Comparison of ENCODE assay signal across 28 mouse cellular contexts in genomic region chr8:94444480-94444879, GRCm38 (mm10). TPM values are rescaled to one million over a fixed set of nuclear protein-coding genes. Genes with fewer than 3 reads are reported as not detected.
"Had no signal": no experiment of that assay in that cellular context is flagged by ENCODE, and none has a peak within 500 bp of the region (broad histone marks: within the 10 kb centered on the region; RNA-seq: fewer than 3 reads in every experiment).

No protein-coding gene starts in this region.

- DNase-seq: gastrocnemius, adult 2 months; gastrocnemius, postnatal 10 days; gastrocnemius, postnatal 25 days; heart, adult 2 months; heart, postnatal 14 days; heart, postnatal 4 days; kidney, adult 11 months; kidney, adult 2 months; kidney, adult 9 months; kidney, postnatal 14 days; kidney, postnatal 36 days; layer of hippocampus, adult 9-11 months; layer of hippocampus, postnatal 36 days; left cerebral cortex, postnatal 4 days had no signal

- H3K4me2 ChIP-seq: heart, embryonic 11.5 days; heart, embryonic 13.5 days; heart, embryonic 15.5 days; hindbrain, embryonic 13.5 days; hindbrain, embryonic 15.5 days; kidney, embryonic 15.5 days; limb, embryonic 13.5 days; limb, embryonic 15.5 days; liver, embryonic 12.5 days had no signal

- H3K9me3 ChIP-seq: heart, embryonic 13.5 days; heart, embryonic 15.5 days; hindbrain, embryonic 10.5 days; hindbrain, embryonic 13.5 days; hindbrain, embryonic 15.5 days; kidney, embryonic 15.5 days; limb, embryonic 13.5 days; limb, embryonic 15.5 days; liver, embryonic 12.5 days had no signal

- H3K9ac ChIP-seq: heart, embryonic 13.5 days; heart, embryonic 15.5 days; hindbrain, embryonic 13.5 days; hindbrain, embryonic 15.5 days; kidney, embryonic 15.5 days; limb, embryonic 13.5 days; limb, embryonic 15.5 days; liver, embryonic 12.5 days; liver, embryonic 14.5 days had no signal

- H3K27me3 ChIP-seq: heart, embryonic 15.5 days; hindbrain, embryonic 13.5 days; hindbrain, embryonic 15.5 days; kidney, embryonic 15.5 days; limb, embryonic 13.5 days; limb, embryonic 15.5 days had no signal

- H3K4me3 ChIP-seq: gastrocnemius, adult 2 months; heart, adult 2 months; heart, embryonic 13.5 days; heart, embryonic 15.5 days; hindbrain, embryonic 10.5 days; hindbrain, embryonic 13.5 days; hindbrain, embryonic 15.5 days; kidney, embryonic 15.5 days; limb, embryonic 13.5 days; limb, embryonic 15.5 days; liver, embryonic 12.5 days had no signal

- H3K27ac ChIP-seq: gastrocnemius, adult 2 months; heart, adult 2 months; heart, embryonic 13.5 days; heart, embryonic 15.5 days; hindbrain, embryonic 10.5 days; hindbrain, embryonic 13.5 days; hindbrain, embryonic 15.5 days; hindbrain, postnatal 0 days; kidney, embryonic 15.5 days; kidney, postnatal 0 days; limb, embryonic 13.5 days; limb, embryonic 15.5 days; liver, embryonic 12.5 days; liver, embryonic 14.5 days had no signal

- H3K36me3 ChIP-seq: heart, embryonic 13.5 days; heart, embryonic 15.5 days; hindbrain, embryonic 10.5 days; hindbrain, embryonic 13.5 days; hindbrain, embryonic 15.5 days; kidney, embryonic 15.5 days; limb, embryonic 13.5 days; limb, embryonic 15.5 days; liver, embryonic 12.5 days had no signal

- ATAC-seq: hindbrain, postnatal 0 days; intestine, embryonic 16.5 days; liver, embryonic 12.5 days had no signal

- H3K4me1 ChIP-seq: heart, embryonic 13.5 days; heart, embryonic 15.5 days; hindbrain, embryonic 13.5 days; hindbrain, embryonic 15.5 days; kidney, embryonic 15.5 days; limb, embryonic 13.5 days; limb, embryonic 15.5 days; liver, embryonic 12.5 days had no signal

RNA-seq across cellular contexts. Expression of gene Nlrc5, which starts 10.3 kb away (rescaled TPM):
- polyA plus RNA-seq: heart, embryonic 11.5 days had no signal
